Mouse (Mus musculus) forebrain, embryonic 12.5 days (tissue): ENCODE results near the gene Pcf11. TPM values are rescaled to one million over a fixed set of nuclear protein-coding genes. Genes with fewer than 3 reads are reported as not detected.

Experiments used
- ATAC-seq: fragments of 200-750 bp; cut with Nextera tagmentation; 2 replicates; pipeline ENCODE4 v1.8.0; 2017; ENCODE audit warnings: moderate TSS enrichment; ENCODE audit not compliant: low FRiP score
- H3K27ac ChIP-seq: fragments of 300-500 bp; sonication (generic); 2 replicates; pipeline ENCODE4 v1.5.1; 2016; ENCODE audit warnings: mild to moderate bottlenecking
- H3K27me3 ChIP-seq: fragments of 300-500 bp; sonication (generic); 2 replicates; pipeline ENCODE4 v1.6.1; 2016; ENCODE audit warnings: mild to moderate bottlenecking
- H3K36me3 ChIP-seq: fragments of 300-500 bp; sonication (generic); replicated peaks from 2 replicates; pipeline ENCODE4 v1.6.1; 2016; ENCODE audit warnings: mild to moderate bottlenecking
- H3K4me1 ChIP-seq: fragments of 300-500 bp; sonication (generic); 2 replicates; pipeline ENCODE4 v1.6.1; 2016
- H3K4me2 ChIP-seq: fragments of 300-500 bp; sonication (generic); 2 replicates; pipeline ENCODE4 v1.6.1; 2016; ENCODE audit warnings: mild to moderate bottlenecking, moderate library complexity
- H3K4me3 ChIP-seq: fragments of 300-500 bp; sonication (generic); replicated peaks from 2 replicates; pipeline ENCODE4 v1.5.1; 2016; ENCODE audit warnings: mild to moderate bottlenecking
- H3K9ac ChIP-seq: fragments of 300-500 bp; sonication (generic); 2 replicates; pipeline ENCODE4 v1.6.1; 2016; ENCODE audit warnings: mild to moderate bottlenecking
- H3K9me3 ChIP-seq: fragments of 300-500 bp; sonication (generic); 2 replicates; pipeline ENCODE4 v1.6.1; 2016
- WGBS: fragments of 180-500 bp; shearing (Covaris S2); methylation state at CpG from one replicate; pipeline ENCODE4 v1.1.7; 2016; 5-methylcytosine and 5-hydroxymethylcytosine counted together
- polyA plus RNA-seq: library from polyadenylated mRNA; unstranded; fragments of >200 nt; fragmentation: Nextera tagmentation; extraction: Ambion mirVana; gene quantifications from 2 replicates; pipeline ENCODE4 v1.2.1, GENCODE M21; 2016

Gene Pcf11
- 31.3 and 34.5 TPM in 2 replicates for polyA plus RNA-seq

DNA sequence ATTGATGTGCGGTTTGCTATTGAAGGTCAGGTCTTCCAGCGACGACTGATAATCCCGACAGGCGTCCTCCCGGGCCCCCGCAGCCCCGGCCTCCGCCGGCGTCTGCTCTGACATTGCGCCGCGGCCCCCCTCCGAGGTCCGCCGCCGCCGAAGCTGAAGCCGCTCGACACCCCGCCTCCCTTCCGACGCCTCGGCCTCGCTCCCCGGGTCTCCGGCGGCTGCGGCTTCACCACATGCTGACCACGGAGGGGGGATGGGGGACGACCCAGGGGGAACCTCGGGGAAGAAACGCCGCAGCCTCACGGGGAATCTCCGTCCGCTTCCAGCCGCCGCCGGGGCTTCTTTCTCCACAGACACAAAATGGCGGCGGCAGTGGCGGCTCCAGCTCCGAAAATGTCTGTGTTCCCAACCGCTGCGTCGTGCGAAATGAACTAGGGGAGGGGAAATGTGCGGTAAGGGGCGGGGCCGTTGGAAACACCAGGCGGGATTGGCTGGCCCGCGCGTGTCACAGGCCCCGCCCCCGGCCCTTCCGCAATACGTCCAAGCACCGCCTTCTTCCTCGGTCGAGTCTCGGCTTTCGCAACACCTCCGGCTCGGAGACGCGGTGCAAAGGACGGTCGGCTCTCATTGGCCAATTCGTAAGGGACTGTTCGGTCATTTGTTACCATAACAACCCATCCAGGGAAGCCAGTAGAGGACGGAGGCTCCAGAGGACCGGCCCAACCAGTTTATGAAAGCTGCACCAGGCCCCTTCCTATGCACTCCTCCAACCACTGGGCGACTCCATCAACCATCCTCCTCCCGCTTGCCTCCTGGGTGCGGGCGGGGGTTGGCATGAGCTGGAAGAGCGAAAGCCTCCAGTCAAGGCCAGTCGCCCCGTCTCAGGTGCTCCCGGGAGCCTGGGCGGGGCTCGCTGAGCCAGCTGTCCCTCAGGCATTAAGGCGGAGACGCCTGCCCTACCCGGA, at the start of gene Pcf11:
Gene Pcf11, minus strand, starts transcription at position 428 of the 965 bp plus-strand sequence.
- ATAC-seq: peak; percentile 98
- H3K27ac ChIP-seq: peak within 1 kb of the TSS; percentile 97
- no peaks in the 10 kb centered on the region for H3K36me3 ChIP-seq
- peak within 1 kb of the TSS; percentile 96 for H3K9ac ChIP-seq
- no peaks in the 10 kb centered on the region for H3K27me3 ChIP-seq
- WGBS: under 1% methylated on average over 88 of the region's 88 CpGs
- H3K4me1 ChIP-seq: peaks cover 17% of the 10 kb centered on the region
- H3K4me2 ChIP-seq: peak within 1 kb of the TSS; percentile 67
- peak within 1 kb of the TSS; percentile 98 for H3K4me3 ChIP-seq
- no peaks in the 10 kb centered on the region for H3K9me3 ChIP-seq

DNA sequence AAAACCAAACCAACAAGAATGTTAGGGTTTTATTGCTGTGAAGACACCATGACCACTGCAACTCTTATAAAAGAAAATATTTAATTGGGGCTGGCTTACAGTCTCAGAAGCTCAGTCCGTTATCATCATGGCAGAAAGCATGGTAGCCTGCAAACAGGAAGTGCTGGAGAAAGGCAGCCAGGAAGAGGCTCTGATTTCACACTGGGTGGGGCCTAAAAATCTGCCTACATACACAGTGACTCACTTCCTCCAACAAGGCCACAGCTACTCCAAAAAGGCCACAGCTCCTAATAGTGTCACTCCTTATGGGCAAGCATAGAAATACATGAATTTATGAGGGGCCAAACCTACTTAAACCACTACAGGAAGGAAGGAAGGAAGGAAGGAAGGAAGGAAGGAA, 45.3 kb upstream of the Pcf11 start:
- Histone ChIP-seq H3K27me3 (no peaks in the 10 kb centered on the region), H3K4me1 (no peaks in the 10 kb centered on the region), H3K36me3 (no peaks in the 10 kb centered on the region), H3K4me3 (no peak overlapping the region), H3K27ac (no peak overlapping the region), H3K4me2 (no peak overlapping the region), H3K9me3 (no peaks in the 10 kb centered on the region), H3K9ac (no peak overlapping the region)
- WGBS: 90% methylated on average over 1 of the region's 1 CpGs
- no peak for ATAC-seq

DNA sequence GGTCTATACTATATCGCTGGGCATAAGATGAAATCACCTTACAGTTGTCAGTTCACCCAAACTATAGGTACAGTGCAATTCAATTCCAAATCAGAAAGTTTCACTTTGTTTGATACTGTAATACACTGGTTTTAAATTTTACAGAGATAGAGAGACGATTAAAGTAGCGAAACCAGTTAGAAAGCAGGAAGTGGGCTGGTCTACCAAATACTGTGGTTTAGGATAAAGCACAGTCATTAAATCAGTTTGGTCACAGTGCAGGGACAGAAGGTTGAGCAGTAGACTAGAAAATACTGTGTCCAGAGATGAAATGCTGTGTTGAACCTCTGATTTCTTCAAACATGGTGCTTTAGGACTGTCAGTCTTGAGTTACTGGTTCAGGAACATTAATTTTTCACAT, 41.9 kb upstream of the Pcf11 start:
- Histone ChIP-seq H3K4me3 (no peak overlapping the region), H3K9me3 (no peaks in the 10 kb centered on the region), H3K36me3 (no peaks in the 10 kb centered on the region), H3K4me1 (no peaks in the 10 kb centered on the region), H3K4me2 (no peak overlapping the region), H3K27ac (no peak overlapping the region), H3K9ac (no peak overlapping the region), H3K27me3 (no peaks in the 10 kb centered on the region)
- 84% methylated on average over 3 of the region's 3 CpGs for WGBS
- ATAC-seq: no peak

DNA sequence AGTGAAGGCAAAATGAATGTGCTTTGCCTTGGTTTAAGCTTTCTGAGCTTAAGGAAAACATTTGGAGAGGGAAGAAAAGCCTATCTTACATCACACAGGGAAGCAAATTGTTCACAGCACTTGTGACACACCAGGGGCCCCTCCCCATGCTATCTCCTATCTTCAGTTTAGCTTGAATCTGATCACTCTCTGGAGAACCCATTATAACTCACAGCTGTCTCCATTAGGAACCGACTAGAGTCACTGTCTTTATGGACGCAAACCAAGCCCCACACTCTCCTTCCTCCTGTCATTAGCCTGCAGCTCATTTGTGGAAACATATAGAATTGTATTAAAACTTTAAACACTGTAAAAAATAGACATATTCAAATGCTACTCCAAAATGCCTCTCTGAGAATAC, 39.8 kb upstream of the Pcf11 start:
- no peaks in the 10 kb centered on the region for H3K9me3 ChIP-seq
- no peaks in the 10 kb centered on the region for H3K36me3 ChIP-seq
- no peak for ATAC-seq
- H3K4me1 ChIP-seq: no peaks in the 10 kb centered on the region
- WGBS: 57% methylated on average over 2 of the region's 2 CpGs
- H3K4me3 ChIP-seq: no peak overlapping the region
- no peak overlapping the region for H3K9ac ChIP-seq
- no peak overlapping the region for H3K27ac ChIP-seq
- no peak overlapping the region for H3K4me2 ChIP-seq
- no peaks in the 10 kb centered on the region for H3K27me3 ChIP-seq

DNA sequence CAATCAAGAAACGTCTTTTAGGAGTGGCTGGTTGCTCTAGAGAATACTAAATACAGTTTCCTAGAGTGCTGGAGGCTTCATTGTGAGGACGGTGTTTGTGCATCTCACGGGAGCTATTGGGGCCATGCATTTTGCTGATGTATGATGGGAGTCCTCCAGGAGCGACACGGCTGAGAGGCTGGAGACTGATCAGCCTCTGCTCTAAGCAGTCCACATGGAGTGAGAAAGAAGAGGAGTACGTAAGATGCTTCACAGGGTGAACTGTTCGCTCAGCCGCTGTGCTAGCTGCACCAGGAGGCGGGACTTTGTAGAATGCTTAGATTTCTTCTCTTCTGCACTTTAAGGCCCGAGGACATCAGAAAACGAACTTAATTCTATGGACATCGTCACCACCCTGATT, 37.0 kb upstream of the Pcf11 start:
- no peak for ATAC-seq
- Histone ChIP-seq H3K4me2 (no peak overlapping the region), H3K27ac (no peak overlapping the region), H3K9ac (no peak overlapping the region), H3K4me1 (no peaks in the 10 kb centered on the region), H3K27me3 (no peaks in the 10 kb centered on the region), H3K4me3 (no peak overlapping the region), H3K36me3 (no peaks in the 10 kb centered on the region), H3K9me3 (no peaks in the 10 kb centered on the region)
- WGBS: 79% methylated on average over 12 of the region's 12 CpGs

DNA sequence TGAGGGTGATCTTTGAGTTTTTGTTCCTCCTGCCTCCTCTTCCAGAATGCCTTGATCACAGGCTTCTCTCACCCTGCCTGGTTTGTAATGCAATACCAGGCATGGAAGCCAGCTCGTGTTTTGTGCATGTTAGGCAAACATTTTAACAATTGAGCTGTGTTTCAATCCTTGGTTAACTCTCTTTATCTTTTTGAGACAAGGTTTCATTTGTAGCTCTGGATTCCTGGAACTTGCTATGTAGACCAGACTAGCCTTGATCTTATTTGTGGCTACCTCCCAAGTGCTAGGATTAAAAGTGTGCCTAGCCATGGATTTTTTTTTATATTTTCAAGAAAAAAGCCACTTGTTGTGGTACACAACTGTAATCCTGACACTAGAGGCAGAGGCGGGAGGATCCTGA, 35.8 kb upstream of the Pcf11 start:
- Histone ChIP-seq H3K4me3 (no peak overlapping the region), H3K4me1 (no peaks in the 10 kb centered on the region), H3K36me3 (no peaks in the 10 kb centered on the region), H3K9ac (no peak overlapping the region), H3K9me3 (no peaks in the 10 kb centered on the region), H3K4me2 (no peak overlapping the region), H3K27ac (no peak overlapping the region), H3K27me3 (no peaks in the 10 kb centered on the region)
- 67% methylated on average over 2 of the region's 2 CpGs for WGBS
- no peak for ATAC-seq

DNA sequence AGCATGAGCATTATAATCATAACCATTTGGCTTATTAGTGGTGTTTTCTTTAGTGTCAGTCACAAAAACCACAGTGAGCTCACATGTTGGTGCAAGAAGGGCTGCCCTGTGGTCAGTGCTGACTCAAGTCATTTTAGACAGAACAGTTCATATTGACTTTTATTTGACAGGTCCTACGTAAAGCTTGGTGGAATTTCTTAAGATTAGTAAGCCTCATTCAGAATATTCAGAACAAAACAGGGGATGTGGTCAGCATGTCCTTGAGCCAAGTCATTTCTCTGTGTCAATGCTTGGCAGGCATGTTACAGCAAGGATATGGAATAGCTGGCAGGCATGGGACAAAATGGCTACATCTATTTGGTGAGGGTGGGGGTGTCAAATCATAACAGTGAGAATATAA, 33.9 kb upstream of the Pcf11 start:
- WGBS: 88% methylated on average over 1 of the region's 1 CpGs
- Histone ChIP-seq H3K4me2 (no peak overlapping the region), H3K9ac (no peak overlapping the region), H3K36me3 (no peaks in the 10 kb centered on the region), H3K4me1 (no peaks in the 10 kb centered on the region), H3K9me3 (no peaks in the 10 kb centered on the region), H3K27ac (no peak overlapping the region), H3K27me3 (no peaks in the 10 kb centered on the region), H3K4me3 (no peak overlapping the region)
- no peak for ATAC-seq

DNA sequence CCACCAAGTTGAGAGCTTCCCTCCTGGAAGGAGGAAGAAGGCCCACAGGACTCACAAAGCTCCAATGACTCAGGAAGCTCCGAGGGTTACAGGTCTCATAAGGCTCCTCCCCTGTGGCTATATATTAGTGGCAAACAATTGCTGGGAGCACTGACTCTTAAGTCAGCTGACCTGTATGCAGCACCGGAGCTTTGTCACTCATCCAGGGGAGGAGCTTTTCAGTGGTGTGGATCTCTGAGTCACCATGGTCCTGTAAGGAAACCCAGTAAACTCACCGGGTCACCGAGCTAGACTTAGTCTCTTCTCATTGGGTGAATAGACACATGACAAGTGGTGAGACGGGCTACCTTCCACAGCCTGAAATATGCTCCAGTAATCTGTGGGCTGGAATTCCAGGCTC, 29.0 kb upstream of the Pcf11 start:
- WGBS: 83% methylated on average over 5 of the region's 5 CpGs
- Histone ChIP-seq H3K9me3 (no peaks in the 10 kb centered on the region), H3K4me2 (no peak overlapping the region), H3K36me3 (no peaks in the 10 kb centered on the region), H3K27ac (no peak overlapping the region), H3K4me3 (no peak overlapping the region), H3K27me3 (no peaks in the 10 kb centered on the region), H3K4me1 (no peaks in the 10 kb centered on the region), H3K9ac (no peak overlapping the region)
- ATAC-seq: no peak

DNA sequence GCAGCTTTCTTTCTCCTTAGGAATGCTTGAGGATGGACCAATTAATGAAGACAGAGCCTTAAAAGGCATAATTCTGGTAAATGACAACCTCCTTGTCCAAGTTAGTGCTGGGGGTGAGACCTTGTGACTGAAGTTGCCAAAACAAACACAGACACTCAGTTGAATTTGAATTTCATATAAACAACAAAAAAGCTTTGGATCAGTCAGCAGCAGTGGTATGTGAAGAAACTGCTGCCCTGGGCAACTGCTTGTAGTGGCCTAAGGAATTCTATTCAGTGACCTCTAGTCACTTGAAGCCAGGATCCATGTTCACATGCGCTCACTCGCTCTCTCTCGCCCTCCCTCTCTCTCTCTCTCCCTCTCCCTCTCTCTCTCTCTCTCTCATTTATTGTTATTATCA, 26.7 kb upstream of the Pcf11 start:
- no peak for ATAC-seq

DNA sequence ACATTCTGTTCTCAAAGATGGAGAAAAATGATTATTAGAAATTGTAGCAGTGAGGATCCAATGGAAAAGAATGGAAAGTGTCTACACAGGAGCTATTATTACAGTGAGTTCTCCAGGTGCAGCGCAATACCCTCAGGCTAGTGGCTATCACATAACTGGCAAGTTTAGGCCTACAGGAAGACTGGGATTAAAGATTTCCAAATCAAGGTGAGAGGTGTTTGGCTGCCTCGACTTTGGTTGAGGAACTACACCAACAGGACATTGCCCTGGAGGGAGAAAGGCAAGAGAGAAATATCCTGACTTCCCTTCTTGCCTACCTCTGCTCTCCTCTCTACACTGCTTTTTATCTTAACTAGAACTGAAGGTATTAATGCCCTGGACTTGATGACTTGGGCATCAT, 19.4 kb upstream of the Pcf11 start:
- no peak overlapping the region for H3K4me2 ChIP-seq
- no peak overlapping the region for H3K27ac ChIP-seq
- no peaks in the 10 kb centered on the region for H3K4me1 ChIP-seq
- ATAC-seq: no peak
- H3K36me3 ChIP-seq: no peaks in the 10 kb centered on the region
- no peak overlapping the region for H3K9ac ChIP-seq
- 76% methylated on average over 2 of the region's 2 CpGs for WGBS
- H3K4me3 ChIP-seq: no peak overlapping the region
- no peaks in the 10 kb centered on the region for H3K9me3 ChIP-seq
- H3K27me3 ChIP-seq: no peaks in the 10 kb centered on the region

More for the DNA sequence above, 26.7 kb upstream of the Pcf11 start:
- no peak overlapping the region for H3K27ac ChIP-seq
- no peak overlapping the region for H3K9ac ChIP-seq
- no peaks in the 10 kb centered on the region for H3K9me3 ChIP-seq
- no peak overlapping the region for H3K4me2 ChIP-seq
- H3K27me3 ChIP-seq: no peaks in the 10 kb centered on the region
- no peak overlapping the region for H3K4me3 ChIP-seq
- 73% methylated on average over 3 of the region's 3 CpGs for WGBS
- H3K36me3 ChIP-seq: no peaks in the 10 kb centered on the region
- H3K4me1 ChIP-seq: no peaks in the 10 kb centered on the region

DNA sequence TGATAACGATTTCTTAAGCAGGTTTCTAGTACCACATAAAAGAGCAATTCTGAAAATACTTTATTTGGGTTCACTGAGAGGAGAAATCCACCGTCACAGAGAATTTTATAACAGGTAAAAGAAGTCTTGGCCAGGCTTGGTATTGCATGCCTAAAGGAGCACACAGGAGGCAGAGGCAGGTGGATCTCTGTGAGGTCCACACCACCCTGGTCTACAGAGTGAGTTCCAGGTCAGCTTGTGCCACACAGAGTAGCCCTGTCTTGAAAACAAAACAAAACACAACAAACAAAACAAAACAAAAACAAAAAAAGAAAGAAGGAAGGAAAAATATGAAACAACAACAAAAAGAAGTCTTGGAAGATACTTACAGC, 18.6 kb upstream of the Pcf11 start:
- no peaks in the 10 kb centered on the region for H3K27me3 ChIP-seq
- H3K4me2 ChIP-seq: no peak overlapping the region
- no peak overlapping the region for H3K4me3 ChIP-seq
- H3K9ac ChIP-seq: no peak overlapping the region
- WGBS: 62% methylated on average over 2 of the region's 2 CpGs
- no peaks in the 10 kb centered on the region for H3K36me3 ChIP-seq
- H3K4me1 ChIP-seq: no peaks in the 10 kb centered on the region
- ATAC-seq: no peak
- H3K9me3 ChIP-seq: no peaks in the 10 kb centered on the region
- no peak overlapping the region for H3K27ac ChIP-seq

DNA sequence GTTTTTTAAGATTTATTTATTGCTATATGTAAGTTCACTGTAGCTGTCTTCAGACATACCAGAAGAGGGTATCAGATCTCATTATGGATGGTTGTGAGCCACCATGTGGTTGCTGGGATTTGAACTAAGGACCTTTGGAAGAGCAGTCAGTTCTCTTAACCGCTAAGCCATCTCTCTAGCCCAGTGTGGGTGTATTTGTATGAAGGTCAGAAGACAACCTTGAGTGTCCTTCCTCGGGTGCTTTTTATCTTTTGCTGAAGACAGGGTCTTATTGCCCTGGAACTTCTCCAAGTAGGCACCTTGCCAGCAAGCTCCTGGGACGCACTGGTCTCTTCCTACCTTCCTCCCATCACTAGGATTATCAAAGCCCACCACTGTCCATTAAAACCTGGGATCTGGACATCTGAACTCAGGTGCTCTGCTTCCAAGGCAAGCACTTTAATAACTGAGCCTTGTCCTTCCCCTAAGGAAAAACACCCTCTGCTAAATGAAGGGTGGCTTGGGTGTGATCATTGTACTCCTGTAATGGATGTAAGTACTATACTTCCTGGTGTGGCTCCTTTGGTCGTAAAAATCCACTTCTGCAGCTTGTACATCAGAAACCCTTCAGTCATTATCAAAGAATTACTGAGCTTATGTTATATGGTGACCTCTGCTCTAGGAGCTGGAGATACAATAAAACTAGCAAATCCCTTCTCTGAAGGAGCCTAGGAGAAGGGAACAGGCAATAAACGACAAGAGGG, 18.0 kb upstream of the Pcf11 start:
- Histone ChIP-seq H3K9ac (no peak overlapping the region), H3K4me1 (no peaks in the 10 kb centered on the region), H3K4me3 (no peak overlapping the region), H3K9me3 (no peaks in the 10 kb centered on the region), H3K4me2 (no peak overlapping the region), H3K27ac (no peak overlapping the region), H3K36me3 (no peaks in the 10 kb centered on the region), H3K27me3 (no peaks in the 10 kb centered on the region)
- no peak for ATAC-seq
- 69% methylated on average over 5 of the region's 5 CpGs for WGBS
